Mouse (Mus musculus) G1E (cell line): ENCODE measurements around the gene Plcl2. TPM values are rescaled to one million over a fixed set of nuclear protein-coding genes. Genes with fewer than 3 reads are reported as not detected.

Source experiments
- ATAC-seq: 2 replicates; pipeline ENCODE4 v1.8.0; 2016; ENCODE audit warnings: mild to moderate bottlenecking; ENCODE audit not compliant: insufficient number of reproducible peaks, poor library complexity, low FRiP score, severe bottlenecking; ENCODE audit errors: extremely low read depth
- DNase-seq: peaks from one replicate; pipeline ENCODE4 v3.0.0; 2012; ENCODE audit warnings: low spot score
- H3K27me3 ChIP-seq: 2 replicates; pipeline ENCODE4 v1.6.1; 2012; ENCODE audit warnings: mild to moderate bottlenecking, low read length, inconsistent platforms; ENCODE audit not compliant: insufficient read depth
- H3K36me3 ChIP-seq: replicated peaks from 2 replicates; pipeline ENCODE3; 2012; ENCODE audit warnings: mild to moderate bottlenecking, inconsistent platforms
- H3K4me1 ChIP-seq: 2 replicates; pipeline ENCODE4 v1.6.1; 2012; ENCODE audit warnings: low read depth, low read length, inconsistent platforms, mixed read lengths; ENCODE audit not compliant: insufficient read depth
- H3K4me3 ChIP-seq: 2 replicates; pipeline ENCODE4 v1.5.1; 2012; ENCODE audit warnings: low read depth, mild to moderate bottlenecking, inconsistent platforms, low read length, moderate library complexity, mixed read lengths
- H3K9me3 ChIP-seq: replicated peaks from 2 replicates; pipeline ENCODE4 v1.6.1; 2012; ENCODE audit warnings: inconsistent platforms
- CTCF ChIP-seq: IDR thresholded peaks from 2 replicates; pipeline ENCODE4 v1.5.1; 2012; ENCODE audit warnings: low read depth, low read length, inconsistent platforms, mixed read lengths
- GATA1 ChIP-seq: IDR thresholded peaks from 2 replicates; pipeline ENCODE4 v1.6.1; 2012; ENCODE audit warnings: borderline replicate concordance, low read length, inconsistent platforms, mixed read lengths
- GATA2 ChIP-seq: IDR thresholded peaks from 2 replicates; pipeline ENCODE4 v1.6.1; 2012; ENCODE audit warnings: low read depth, low read length, inconsistent platforms, borderline replicate concordance
- POLR2AphosphoS5 ChIP-seq: IDR thresholded peaks from 2 replicates; pipeline ENCODE4 v1.6.1; 2012; ENCODE audit warnings: low read depth, low read length, inconsistent platforms; ENCODE audit not compliant: insufficient replicate concordance
- TAL1 ChIP-seq: conservative IDR thresholded peaks from 2 replicates; pipeline ENCODE4 v1.6.1; 2012; ENCODE audit warnings: low read depth, low read length, inconsistent platforms, mixed read lengths
- polyA plus RNA-seq: library from polyadenylated mRNA; stranded (reverse); fragments of >175 nt; gene quantifications from 2 replicates; pipeline ENCODE4 v1.2.3, GENCODE M21; 2012
- total RNA-seq, 2 experiments: library from RNA; stranded (forward) in 1 of 2; stranded (reverse) in 1 of 2; fragments of 200-1000 nt in 1 of 2; fragments of >200 nt in 1 of 2; fragmentation: Nextera tagmentation in 1 of 2; gene quantifications; 2 replicates each; pipeline ENCODE4 v1.2.3; 2014 to 2017

The Plcl2 gene
- total and polyA plus RNA-seq, 3 experiments, result 0.22 to 13.7 TPM; not detected in 1

DNA sequence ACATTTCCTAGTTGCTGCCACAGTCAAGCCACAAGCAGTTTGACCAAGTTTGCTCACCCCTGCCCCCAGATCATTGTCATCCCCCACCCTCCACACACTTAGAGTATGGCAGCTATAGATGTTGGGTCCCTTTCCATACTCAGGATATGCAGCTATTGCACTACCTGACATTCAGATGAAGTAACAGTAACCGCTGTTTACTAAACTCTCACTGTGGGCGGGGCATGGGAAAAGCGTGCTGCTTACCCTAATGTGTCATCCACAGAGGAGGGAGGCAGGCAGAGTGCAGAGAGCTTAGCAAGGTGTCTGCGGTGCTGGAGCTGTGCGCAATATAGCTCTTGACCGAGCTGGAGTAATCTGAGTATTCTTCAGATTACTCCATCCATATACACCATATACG lies 4.2 kb downstream of the Plcl2 start:
- Histone ChIP-seq H3K4me3 (no peak overlapping the region), H3K36me3 (no peaks in the 10 kb centered on the region), H3K27me3 (no peaks in the 10 kb centered on the region), H3K4me1 (no peaks in the 10 kb centered on the region), H3K9me3 (peaks cover 34% of the 10 kb centered on the region)
- TF ChIP-seq TAL1 (no peak), GATA2 (no peak), POLR2AphosphoS5 (no peak), CTCF (no peak), GATA1 (no peak)
- DNase-seq, result no peak
- ATAC-seq, result no peak

DNA sequence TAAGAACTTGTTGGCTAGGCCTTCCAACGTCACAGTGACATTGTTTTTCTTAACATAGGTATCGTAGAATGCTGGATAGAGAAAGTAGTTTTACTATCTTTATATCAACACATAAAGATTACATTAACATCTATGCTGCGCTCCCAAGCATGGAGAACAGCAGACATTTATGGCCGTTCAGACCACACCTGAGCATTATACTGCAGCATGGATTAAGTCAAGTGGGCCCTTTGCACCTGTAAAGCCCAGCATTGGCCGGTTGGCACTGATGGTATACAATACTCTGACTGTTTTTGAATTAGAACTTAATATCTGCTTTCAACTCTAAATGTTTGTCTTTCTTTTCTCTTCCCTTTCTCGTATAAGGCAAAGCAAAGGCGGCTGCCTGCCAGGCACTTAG lies 4.8 kb downstream of the Plcl2 start:
- no peaks in the 10 kb centered on the region for H3K36me3 ChIP-seq
- no peak overlapping the region for H3K4me3 ChIP-seq
- DNase-seq (no peak), ATAC-seq (no peak)
- no peaks in the 10 kb centered on the region for H3K27me3 ChIP-seq
- H3K4me1 ChIP-seq, result no peaks in the 10 kb centered on the region
- TF ChIP-seq GATA1 (no peak), GATA2 (no peak), CTCF (no peak), POLR2AphosphoS5 (no peak), TAL1 (no peak)
- H3K9me3 ChIP-seq, result peaks cover 28% of the 10 kb centered on the region

DNA sequence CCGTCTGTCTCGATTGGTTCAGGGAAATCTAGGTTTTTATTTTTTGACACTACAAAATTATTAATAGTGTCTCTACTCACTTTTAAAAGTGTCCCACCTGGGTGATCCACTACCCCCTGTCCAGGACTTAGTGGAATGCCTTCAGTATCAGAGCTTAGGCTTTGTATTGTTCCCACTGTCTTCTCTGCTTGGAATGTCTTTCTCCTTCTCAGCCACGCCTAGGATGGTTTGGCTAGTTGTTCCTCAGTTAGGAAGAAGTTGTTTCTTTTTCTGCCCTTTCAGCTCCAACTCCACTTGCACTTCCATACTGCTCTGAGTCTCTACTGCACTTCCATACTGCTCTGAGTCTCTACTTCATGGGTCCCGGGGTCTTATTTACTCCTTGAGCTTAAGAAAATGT lies 6.7 kb downstream of the Plcl2 start:
- no peaks in the 10 kb centered on the region for H3K27me3 ChIP-seq
- H3K4me1 ChIP-seq, result no peaks in the 10 kb centered on the region
- no peaks in the 10 kb centered on the region for H3K36me3 ChIP-seq
- H3K9me3 ChIP-seq, result peaks cover 21% of the 10 kb centered on the region
- ATAC-seq (no peak), DNase-seq (no peak)
- no peak for TF ChIP-seq TAL1
- TF ChIP-seq POLR2AphosphoS5, result no peak
- TF ChIP-seq GATA1, result no peak
- TF ChIP-seq GATA2, result no peak
- no peak for TF ChIP-seq CTCF
- no peak overlapping the region for H3K4me3 ChIP-seq

DNA sequence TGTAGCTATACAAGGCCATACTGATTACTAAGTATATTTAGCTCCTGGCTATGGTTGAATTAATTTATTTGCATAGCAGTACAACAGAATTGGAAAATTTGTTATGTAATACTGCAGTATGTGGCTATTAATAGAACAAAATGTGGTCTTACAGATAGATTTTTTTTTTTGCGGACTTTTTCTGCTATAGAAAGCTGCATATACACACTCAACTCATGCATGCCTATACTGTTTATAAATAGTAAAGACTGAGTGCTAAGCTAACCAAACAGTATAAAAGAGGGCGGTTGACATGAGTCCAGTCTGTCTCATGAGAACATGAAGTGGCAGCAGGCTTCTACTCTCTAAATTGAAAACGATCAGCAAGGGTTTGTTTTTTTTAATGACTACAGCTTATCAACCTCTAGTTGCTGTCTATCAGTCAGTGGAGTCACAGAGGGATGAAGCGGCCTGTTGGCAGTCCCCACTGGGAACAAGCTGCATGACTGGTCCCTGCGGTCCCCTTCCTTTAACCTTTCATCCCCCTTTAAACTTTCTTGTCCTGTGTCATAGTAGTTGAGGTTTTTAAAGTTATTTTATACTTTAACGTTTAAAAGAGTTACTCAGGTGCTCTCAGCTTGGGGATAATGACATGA lies 8.7 kb downstream of the Plcl2 start:
- DNase-seq (no peak), ATAC-seq (no peak)
- Histone ChIP-seq H3K36me3 (no peaks in the 10 kb centered on the region), H3K4me1 (no peaks in the 10 kb centered on the region), H3K9me3 (peaks cover 24% of the 10 kb centered on the region), H3K4me3 (no peak overlapping the region), H3K27me3 (no peaks in the 10 kb centered on the region)
- no peak for TF ChIP-seq POLR2AphosphoS5
- no peak for TF ChIP-seq GATA1
- no peak for TF ChIP-seq TAL1
- no peak for TF ChIP-seq GATA2
- TF ChIP-seq CTCF, result no peak

DNA sequence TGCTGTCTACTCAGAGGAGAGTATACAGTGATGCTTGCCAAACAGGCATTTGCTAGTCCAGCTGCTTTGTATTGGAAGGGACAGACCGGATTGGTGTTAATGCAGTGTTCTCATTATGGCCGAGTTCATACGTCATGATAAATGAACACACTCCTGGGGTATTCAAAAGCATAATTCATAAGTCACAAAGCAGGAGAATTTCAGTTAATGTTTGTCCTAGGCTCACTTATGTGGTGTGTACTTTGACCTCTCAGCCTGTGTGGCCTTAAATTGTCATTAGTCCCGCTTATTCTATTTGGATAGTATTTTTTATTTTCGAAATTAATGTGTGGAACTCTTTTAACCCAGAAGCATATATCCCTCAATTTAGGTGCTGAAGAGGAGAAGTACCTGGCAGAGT lies 10.4 kb downstream of the Plcl2 start:
- DNase-seq, result no peak
- no peaks in the 10 kb centered on the region for H3K27me3 ChIP-seq

DNA sequence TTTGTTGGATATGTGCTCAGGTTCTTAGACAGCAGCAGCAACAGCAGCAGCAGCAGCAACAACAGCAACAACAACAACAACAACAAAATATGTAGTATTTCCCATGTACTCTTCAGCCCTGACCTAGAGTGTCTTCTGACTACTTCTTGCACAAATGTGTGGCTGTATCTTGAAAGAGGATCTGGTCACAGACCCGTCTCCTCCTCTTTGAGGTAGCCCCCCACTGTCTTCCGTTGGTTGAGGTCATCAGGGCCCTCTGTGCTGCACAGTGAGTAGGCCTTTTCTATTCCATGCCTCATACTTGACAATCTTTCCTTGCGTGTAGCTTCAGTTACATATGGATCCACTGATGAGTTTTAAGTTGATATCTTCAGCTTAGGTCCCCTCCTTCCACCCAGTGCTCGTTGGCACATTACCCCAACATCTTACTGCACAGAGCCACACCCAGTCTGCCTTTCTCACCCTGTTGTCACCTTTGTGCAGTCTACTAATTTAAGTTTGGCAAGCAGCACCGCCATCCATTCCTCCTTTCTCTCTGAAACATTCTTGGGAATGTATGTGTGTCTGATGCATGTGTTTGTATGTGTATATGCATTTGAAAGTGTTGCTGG lies 13.4 kb downstream of the Plcl2 start:
- H3K4me3 ChIP-seq, result no peak overlapping the region
- peaks cover 24% of the 10 kb centered on the region for H3K9me3 ChIP-seq
- DNase-seq (no peak), ATAC-seq (no peak)
- no peaks in the 10 kb centered on the region for H3K36me3 ChIP-seq
- H3K4me1 ChIP-seq, result no peaks in the 10 kb centered on the region
- TF ChIP-seq POLR2AphosphoS5, result no peak
- H3K27me3 ChIP-seq, result no peaks in the 10 kb centered on the region

More for the DNA sequence above, 10.4 kb downstream of the Plcl2 start:
- Histone ChIP-seq H3K9me3 (peaks cover 19% of the 10 kb centered on the region), H3K36me3 (no peaks in the 10 kb centered on the region), H3K4me3 (no peak overlapping the region), H3K4me1 (no peaks in the 10 kb centered on the region)
- no peak for ATAC-seq
- TF ChIP-seq GATA1 (no peak), CTCF (no peak), GATA2 (no peak), POLR2AphosphoS5 (no peak), TAL1 (no peak)

DNA sequence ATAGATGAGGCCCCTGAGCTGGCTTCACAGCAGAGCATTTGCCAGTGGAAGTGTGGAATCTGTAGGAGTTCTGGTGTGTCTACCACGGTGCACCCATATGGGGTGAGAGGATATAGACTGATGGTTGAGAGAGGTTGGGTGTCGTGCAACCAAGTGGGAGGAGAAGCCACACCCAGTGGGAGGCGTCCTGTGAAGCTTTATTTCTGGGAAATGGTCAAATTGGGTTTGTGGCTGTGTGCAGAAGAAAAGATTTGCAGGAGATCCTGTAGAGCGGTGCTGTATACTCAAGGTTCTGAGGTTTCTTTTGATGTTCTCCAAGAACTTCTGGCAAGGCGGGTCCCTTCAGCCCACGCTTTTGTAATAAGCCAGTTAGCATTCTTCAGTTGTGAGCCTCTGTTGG lies 15.8 kb downstream of the Plcl2 start:
- no peak overlapping the region for H3K4me3 ChIP-seq
- H3K36me3 ChIP-seq, result no peaks in the 10 kb centered on the region
- no peak for TF ChIP-seq GATA1
- TF ChIP-seq TAL1, result no peak
- TF ChIP-seq GATA2, result no peak
- TF ChIP-seq CTCF, result no peak
- TF ChIP-seq POLR2AphosphoS5, result no peak
- ATAC-seq (no peak), DNase-seq (no peak)
- no peaks in the 10 kb centered on the region for H3K4me1 ChIP-seq
- peaks cover 37% of the 10 kb centered on the region for H3K9me3 ChIP-seq
- no peaks in the 10 kb centered on the region for H3K27me3 ChIP-seq
